Mouse (Mus musculus) hindbrain, postnatal 0 days (tissue): ENCODE results near the gene Tkfc. TPM values are rescaled to one million over a fixed set of nuclear protein-coding genes. Genes with fewer than 3 reads are reported as not detected.

Experiments used
- ATAC-seq: fragments of 200-750 bp; cut with Nextera tagmentation; 2 replicates; pipeline ENCODE4 v1.8.0; 2017; ENCODE audit warnings: mild to moderate bottlenecking, moderate TSS enrichment, moderate library complexity
- DNase-seq: peaks from one replicate; pipeline ENCODE4 v3.0.0-alpha.2; 2015; ENCODE audit warnings: low spot score
- H3K27ac ChIP-seq: fragments of 300-500 bp; sonication (generic); 2 replicates; pipeline ENCODE4 v1.5.1; 2014; ENCODE audit warnings: mild to moderate bottlenecking
- H3K27me3 ChIP-seq: fragments of 300-500 bp; sonication (generic); 2 replicates; pipeline ENCODE4 v1.6.1; 2014; ENCODE audit warnings: low read length, mixed read lengths; ENCODE audit not compliant: insufficient read depth
- H3K36me3 ChIP-seq: fragments of 300-500 bp; sonication (generic); 2 replicates; pipeline ENCODE4 v1.6.1; 2014; ENCODE audit warnings: low read length, mixed read lengths; ENCODE audit not compliant: insufficient read depth
- H3K4me1 ChIP-seq: fragments of 300-500 bp; sonication (generic); 2 replicates; pipeline ENCODE4 v1.6.1; 2014; ENCODE audit warnings: antibody characterized with exemption, low read length, mixed read lengths; ENCODE audit not compliant: insufficient read depth
- H3K4me2 ChIP-seq: fragments of 300-500 bp; sonication (generic); 2 replicates; pipeline ENCODE4 v1.6.1; 2014; ENCODE audit warnings: low read depth, mild to moderate bottlenecking, low read length, moderate library complexity, mixed read lengths
- H3K4me3 ChIP-seq: fragments of 300-500 bp; sonication (generic); 2 replicates; pipeline ENCODE4 v1.5.1; 2014; ENCODE audit warnings: low read length
- H3K9ac ChIP-seq: fragments of 300-500 bp; sonication (generic); replicated peaks from 2 replicates; pipeline ENCODE4 v1.6.1; 2014; ENCODE audit warnings: mild to moderate bottlenecking, low read length, moderate library complexity, mixed read lengths
- H3K9me3 ChIP-seq: fragments of 300-500 bp; sonication (generic); 2 replicates; pipeline ENCODE4 v1.6.1; 2016; ENCODE audit warnings: low read length, mixed read lengths
- CTCF ChIP-seq: IDR thresholded peaks from 2 replicates; pipeline ENCODE4 v1.5.1; 2016; ENCODE audit warnings: antibody characterized with exemption, control low read depth, low read depth
- WGBS: fragments of 180-500 bp; shearing (Covaris S2); extraction: QIAGEN DNeasy Blood & Tissue Kit; methylation state at CpG from one replicate; pipeline ENCODE4 v1.1.7; 2014; 5-methylcytosine and 5-hydroxymethylcytosine counted together
- polyA plus RNA-seq: library from polyadenylated mRNA; unstranded; fragments of >200 nt; fragmentation: Nextera tagmentation; extraction: Ambion mirVana; gene quantifications from 2 replicates; pipeline ENCODE4 v1.2.1, GENCODE M21; 2015
- total RNA-seq: library from RNA; depleted of rRNA; stranded (reverse); fragments of >200 nt; gene quantifications from 2 replicates; pipeline ENCODE4 v1.2.3, GENCODE M21; 2014

The Tkfc gene
- total and polyA plus RNA-seq, 2 experiments from 2014 or later = 18.2 to 18.4 TPM

- 66% methylated on average over 5 of the region's 5 CpGs for WGBS
- DNase-seq (no peak), ATAC-seq (no peak)
- Histone ChIP-seq H3K4me2 (no peak overlapping the region), H3K27me3 (no peaks in the 10 kb centered on the region), H3K9me3 (no peaks in the 10 kb centered on the region), H3K4me1 (no peaks in the 10 kb centered on the region), H3K27ac (no peak overlapping the region), H3K4me3 (no peak overlapping the region), H3K36me3 (peaks cover 6% of the 10 kb centered on the region; the same call in 1 of the 2 replicates), H3K9ac (no peak overlapping the region)
- no peak for TF ChIP-seq CTCF
Observed at GRCm38 (mm10) chr19:10589127-10589857, 16.2 kb downstream of the Tkfc start.

- TF ChIP-seq CTCF = no peak
Observed at GRCm38 (mm10) chr19:10587231-10587630, 18.2 kb downstream of the Tkfc start.

GRCm38 (mm10) chr19:10585112-10585511 lies 20.3 kb downstream of the Tkfc start:
- H3K4me3 ChIP-seq = no peak overlapping the region
- no peaks in the 10 kb centered on the region for H3K4me1 ChIP-seq
- no peak for DNase-seq
- ATAC-seq = no peak
- no peaks in the 10 kb centered on the region for H3K9me3 ChIP-seq
- H3K27ac ChIP-seq = no peak overlapping the region
- H3K27me3 ChIP-seq = no peaks in the 10 kb centered on the region
- H3K36me3 ChIP-seq = 0 out of 2 replicates have a peak, but pooled peaks cover 4% of the 10 kb centered on the region
- H3K4me2 ChIP-seq = no peak overlapping the region
- no peak for TF ChIP-seq CTCF
- H3K9ac ChIP-seq = no peak overlapping the region
- WGBS = 91% methylated on average over 8 of the region's 8 CpGs

More at GRCm38 (mm10) chr19:10587231-10587630, 18.2 kb downstream of the Tkfc start:
- Histone ChIP-seq H3K27ac (no peak overlapping the region), H3K4me3 (no peak overlapping the region), H3K27me3 (no peaks in the 10 kb centered on the region), H3K4me2 (no peak overlapping the region), H3K4me1 (no peaks in the 10 kb centered on the region), H3K9ac (no peak overlapping the region), H3K36me3 (no peaks in the 10 kb centered on the region), H3K9me3 (no peaks in the 10 kb centered on the region)
- 86% methylated on average over 8 of the region's 8 CpGs for WGBS
- ATAC-seq = no peak
- no peak for DNase-seq

GRCm38 (mm10) chr19:10583550-10584146 lies 21.8 kb downstream of the Tkfc start:
- Histone ChIP-seq H3K9me3 (no peaks in the 10 kb centered on the region), H3K4me1 (peaks cover 2% of the 10 kb centered on the region; the same call in 1 of the 2 replicates), H3K4me3 (no peak overlapping the region), H3K4me2 (no peak overlapping the region), H3K27me3 (no peaks in the 10 kb centered on the region), H3K9ac (no peak overlapping the region), H3K27ac (no peak overlapping the region), H3K36me3 (0 out of 2 replicates have a peak, but pooled peaks cover 4% of the 10 kb centered on the region)
- no peak for TF ChIP-seq CTCF
- 47% methylated on average over 7 of the region's 7 CpGs for WGBS
- ATAC-seq (no peak), DNase-seq (no peak)

GRCm38 (mm10) chr19:10581984-10582383 lies 23.5 kb downstream of the Tkfc start:
- 84% methylated on average over 6 of the region's 6 CpGs for whole genome bisulfite sequencing
- H3K9me3 ChIP-seq = no peaks in the 10 kb centered on the region

GRCm38 (mm10) chr19:10580761-10581160 lies 24.7 kb downstream of the Tkfc start:
- DNase-seq (no peak), ATAC-seq (no peak)
- Histone ChIP-seq H3K27ac (no peak overlapping the region), H3K9ac (no peak overlapping the region), H3K9me3 (no peaks in the 10 kb centered on the region), H3K36me3 (0 out of 2 replicates have a peak, but pooled peaks cover 4% of the 10 kb centered on the region), H3K4me2 (no peak overlapping the region), H3K4me3 (no peak overlapping the region), H3K4me1 (peaks cover 5% of the 10 kb centered on the region; the same call in 1 of the 2 replicates), H3K27me3 (no peaks in the 10 kb centered on the region)
- no peak for TF ChIP-seq CTCF
- 87% methylated on average over 3 of the region's 3 CpGs for WGBS

More at GRCm38 (mm10) chr19:10581984-10582383, 23.5 kb downstream of the Tkfc start:
- Histone ChIP-seq H3K9ac (no peak overlapping the region), H3K4me2 (no peak overlapping the region), H3K4me1 (peaks cover 5% of the 10 kb centered on the region; the same call in 1 of the 2 replicates), H3K36me3 (0 out of 2 replicates have a peak, but pooled peaks cover 4% of the 10 kb centered on the region), H3K4me3 (no peak overlapping the region), H3K27me3 (no peaks in the 10 kb centered on the region), H3K27ac (no peak overlapping the region)
- ATAC-seq = no peak
- no peak for TF ChIP-seq CTCF
- no peak for DNase-seq
